Mouse (Mus musculus): ENCODE measurements around the gene Slc34a3. TPM values are rescaled to one million over a fixed set of nuclear protein-coding genes. Genes with fewer than 3 reads are reported as not detected.

The Slc34a3 gene
- total RNA-seq, 4 experiments from 2014 or later, result not detected

DNA sequence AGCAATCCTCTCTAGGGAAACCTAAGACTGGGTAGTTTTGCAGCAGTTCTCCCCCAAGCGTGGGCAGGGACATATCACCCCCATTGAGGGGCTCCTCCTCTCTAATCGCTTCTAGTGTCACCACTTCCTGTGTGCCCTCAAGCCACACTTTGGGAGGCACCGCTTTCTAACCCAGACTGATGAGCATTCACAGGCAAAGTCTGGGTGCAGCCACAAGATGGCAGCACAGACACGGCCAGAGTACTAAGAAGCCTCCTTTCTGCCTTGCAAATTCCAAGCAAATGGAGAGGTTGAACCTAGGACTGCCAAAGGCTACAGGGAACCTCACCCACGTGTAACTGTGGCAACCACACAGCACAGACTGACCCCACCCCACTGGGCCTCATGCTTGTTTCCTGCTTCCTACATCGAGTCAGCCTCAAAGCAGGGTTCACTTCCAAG, 40.8 kb downstream of the Slc34a3 start:
- DNase-seq, result peak; percentile 76

DNA sequence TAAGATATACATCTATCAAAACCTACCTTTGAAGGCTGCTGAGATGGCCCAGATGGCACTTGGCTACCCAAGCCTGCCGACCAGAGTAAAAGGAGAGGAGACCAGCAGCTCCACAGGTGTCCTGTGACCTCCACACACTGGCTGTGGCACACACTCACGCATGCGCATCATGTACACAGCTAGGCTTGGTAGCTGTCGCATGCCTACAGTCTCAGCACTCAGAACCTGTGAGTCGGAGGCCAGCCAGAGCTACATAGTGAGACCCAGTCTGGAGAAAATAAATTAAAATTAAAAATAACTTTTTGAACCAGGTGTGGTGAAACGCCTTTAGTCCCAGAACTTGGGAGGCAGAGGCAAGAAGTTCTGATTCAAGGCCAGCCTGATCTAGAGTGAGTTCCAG, 46.3 kb downstream of the Slc34a3 start:
- DNase-seq, result no peak

- DNase-seq, result no peak
These were observed 47.6 kb downstream of the Slc34a3 start for GRCm38 (mm10) chr2:25186575-25186930.

DNA sequence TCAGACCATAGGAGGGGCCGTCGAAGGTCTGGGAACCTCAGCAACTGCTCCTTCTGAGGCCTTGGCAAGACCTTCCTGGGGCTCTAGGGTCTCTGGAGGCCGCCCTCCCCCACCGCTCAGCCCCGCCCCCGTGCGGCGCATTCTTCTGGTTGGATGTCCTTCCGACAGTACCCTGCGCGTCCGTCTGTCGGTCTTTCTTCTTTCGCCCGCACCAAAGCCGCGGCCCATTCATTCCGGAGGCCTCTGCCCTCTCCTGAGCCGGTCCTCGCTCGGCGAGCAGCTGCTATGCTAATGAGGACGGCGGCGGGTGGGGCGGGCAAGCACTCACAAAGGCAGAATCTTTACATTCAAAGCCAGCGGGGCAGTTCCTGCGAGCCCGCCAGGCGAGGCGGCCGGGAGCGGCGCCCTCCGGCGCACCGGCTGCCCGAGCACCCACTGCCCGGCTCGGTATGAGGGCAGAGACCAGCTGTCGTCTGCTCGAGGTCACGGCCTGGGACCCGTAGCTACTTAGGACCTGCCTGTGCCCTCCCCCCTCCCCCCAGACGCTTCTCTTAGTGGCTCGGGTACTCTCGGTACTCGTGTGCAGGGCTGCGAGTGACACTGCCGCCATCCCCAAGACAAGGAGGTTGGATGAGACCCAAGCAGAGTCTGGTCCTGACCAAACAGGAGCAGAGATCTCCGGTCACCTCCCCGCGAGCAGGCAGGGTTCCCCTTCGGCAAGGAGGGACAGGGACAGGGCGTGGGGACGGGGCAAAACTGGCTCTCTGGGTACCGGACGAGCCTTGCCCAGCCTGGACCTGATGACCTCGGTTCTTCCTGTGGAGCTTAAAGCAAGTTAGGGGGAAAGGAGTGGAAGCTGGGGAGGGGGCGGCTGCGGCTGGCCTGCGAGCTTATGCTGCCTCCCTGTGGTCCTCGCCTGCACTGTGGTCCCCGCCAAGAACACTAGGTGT, 48.3 kb downstream of the Slc34a3 start:
- no peak for DNase-seq

GRCm38 (mm10) chr2:25184496-25184895, 49.7 kb downstream of the Slc34a3 start:
- DNase-seq, result no peak

- DNase-seq, result no peak
These were observed 50.8 kb downstream of the Slc34a3 start for GRCm38 (mm10) chr2:25183336-25183735.

- no peak for DNase-seq
These were observed 51.5 kb downstream of the Slc34a3 start for GRCm38 (mm10) chr2:25182664-25183063.

GRCm38 (mm10) chr2:25181891-25182397, 52.2 kb downstream of the Slc34a3 start:
- no peak for DNase-seq

- no peak for DNase-seq
These were observed 52.9 kb downstream of the Slc34a3 start for GRCm38 (mm10) chr2:25180973-25181890.

GRCm38 (mm10) chr2:25180478-25180903, 53.7 kb downstream of the Slc34a3 start, which contains the start of gene Nrarp:
Gene Nrarp, plus strand, starts transcription at chr2:25180758.
- peak; percentile 89 for DNase-seq

DNA sequence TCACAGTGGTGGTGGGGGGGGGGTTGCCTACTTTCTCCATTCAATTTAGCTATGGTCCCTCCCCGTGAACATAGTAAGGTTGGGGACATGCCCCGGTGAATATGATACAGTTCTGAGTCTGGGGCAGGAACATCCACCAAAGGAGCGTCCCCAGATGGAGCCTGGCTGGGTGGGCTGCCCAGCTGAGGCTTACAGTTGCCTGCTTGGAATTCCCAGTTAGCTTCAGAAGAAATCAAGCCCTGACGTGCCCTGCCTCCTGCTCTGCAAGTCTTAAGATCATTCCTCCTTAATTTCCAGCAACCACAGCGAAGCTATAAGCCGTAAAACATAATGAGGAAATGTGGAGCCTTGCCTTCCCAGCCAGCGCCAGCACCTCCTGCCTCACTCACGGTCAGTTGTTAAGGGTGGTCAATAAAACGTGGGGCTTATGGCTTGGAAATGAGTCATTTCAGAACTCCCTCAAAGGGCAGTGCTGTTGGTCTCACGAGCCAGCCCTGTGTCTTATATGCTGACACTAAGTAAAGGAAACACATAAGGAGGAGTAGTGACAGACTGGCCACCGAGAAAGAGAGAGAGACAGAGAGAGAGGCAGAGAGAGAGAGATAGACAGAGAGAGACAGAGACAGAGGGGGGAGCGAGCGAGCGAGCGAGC, 54.5 kb downstream of the Slc34a3 start:
- no peak for DNase-seq

Other genes with a start within 250 kb of the Slc34a3 start
- gene Nsmf, start 180.0 kb downstream of the Slc34a3 start, total RNA-seq (2022), result 10 to 100 TPM; 41.6 to 84.4 (median 63.1) TPM
- under 1 TPM in 1 of 4 experiments, not detected in 3; 0.27 TPM for gene Entpd8, start 154.1 kb downstream of the Slc34a3 start, total RNA-seq (2022)
- not detected for gene Noxa1, start 139.2 kb downstream of the Slc34a3 start, total RNA-seq (2022)
- gene Nrarp, start 53.6 kb downstream of the Slc34a3 start, total RNA-seq (2022), result 1 to 10 TPM; 2.4 to 3.5 (median 2.7) TPM
- 10 to 100 TPM; 27.4 to 35.0 (median 31.7) TPM for gene Tor4a, start 37.5 kb downstream of the Slc34a3 start, total RNA-seq (2022)
- 10 to 100 TPM; 59.6 to 74.9 (median 68.6) TPM for gene Nelfb, start 22.9 kb downstream of the Slc34a3 start, total RNA-seq (2022)
- not detected for gene Stpg3, start 19.7 kb downstream of the Slc34a3 start, total RNA-seq (2022)
- gene Fam166a, start 15.6 kb downstream of the Slc34a3 start, total RNA-seq (2022), result under 1 TPM in 1 of 4 experiments, not detected in 3; 0.27 TPM
- gene Tubb4b, start 9.7 kb downstream of the Slc34a3 start, total RNA-seq (2022), result 100 to 1,000 TPM; 150 to 307 (median 222) TPM
- gene Rnf224, start 2.4 kb upstream of the Slc34a3 start, total RNA-seq (2022), result not detected
- 10 to 100 TPM; 10.3 to 18.0 (median 12.3) TPM for gene Rnf208, start 7.9 kb upstream of the Slc34a3 start, total RNA-seq (2022)
- gene Cysrt1, start 8.1 kb upstream of the Slc34a3 start, total RNA-seq (2022), result not detected
- 1 to 10 TPM; 2.2 to 8.9 (median 6.1) TPM for gene AL732309.1, start 12.5 kb upstream of the Slc34a3 start, total RNA-seq (2022)
- gene Tmem203, start 21.1 kb upstream of the Slc34a3 start, total RNA-seq (2022), result 10 to 100 TPM; 28.4 to 43.0 (median 31.5) TPM
- 10 to 100 TPM; 10.3 to 14.5 (median 11.1) TPM for gene Tprn, start 28.3 kb upstream of the Slc34a3 start, total RNA-seq (2022)
- 10 to 100 TPM; 44.4 to 48.7 (median 47.0) TPM for gene Ssna1, start 38.1 kb upstream of the Slc34a3 start, total RNA-seq (2022)
- 100 to 1,000 TPM in 3 of 4 experiments, 10 to 100 TPM in 1; 94.6 to 118 (median 102) TPM for gene Anapc2, start 38.1 kb upstream of the Slc34a3 start, total RNA-seq (2022)
- gene Tmem210, start 53.8 kb upstream of the Slc34a3 start, total RNA-seq (2022), result not detected
- gene Lrrc26, start 55.6 kb upstream of the Slc34a3 start, total RNA-seq (2022), result not detected
- 10 to 100 TPM; 13.0 to 21.3 (median 17.8) TPM for gene Grin1, start 84.8 kb upstream of the Slc34a3 start, total RNA-seq (2022)
- gene Man1b1, start 98.0 kb upstream of the Slc34a3 start, total RNA-seq (2022), result 10 to 100 TPM; 66.5 to 71.9 (median 67.6) TPM
- 10 to 100 TPM; 39.8 to 59.1 (median 45.7) TPM for gene Dpp7, start 122.0 kb upstream of the Slc34a3 start, total RNA-seq (2022)
- 10 to 100 TPM; 29.5 to 48.3 (median 31.5) TPM for gene Uap1l1, start 131.3 kb upstream of the Slc34a3 start, total RNA-seq (2022)
- under 1 TPM in 3 of 4 experiments, not detected in 1; 0.31 to 0.71 (median 0.61) TPM for gene Sapcd2, start 138.0 kb upstream of the Slc34a3 start, total RNA-seq (2022)
- 1 to 10 TPM; 3.1 to 9.7 (median 5.1) TPM for gene Entpd2, start 161.5 kb upstream of the Slc34a3 start, total RNA-seq (2022)
- gene Npdc1, start 165.0 kb upstream of the Slc34a3 start, total RNA-seq (2022), result 100 to 1,000 TPM; 148 to 171 (median 163) TPM
- gene Fut7, start 188.9 kb upstream of the Slc34a3 start, total RNA-seq (2022), result under 1 TPM in 1 of 4 experiments, not detected in 3; 0.13 TPM
- 10 to 100 TPM; 48.9 to 73.0 (median 57.5) TPM for gene Abca2, start 194.3 kb upstream of the Slc34a3 start, total RNA-seq (2022)
- gene Clic3, start 222.5 kb upstream of the Slc34a3 start, total RNA-seq (2022), result not detected
- gene Paxx, start 226.7 kb upstream of the Slc34a3 start, total RNA-seq (2022), result 10 to 100 TPM; 32.4 to 68.2 (median 43.4) TPM
- 10 to 100 TPM in 1 of 4 experiments, 1 to 10 TPM in 3; 3.2 to 10.5 (median 4.4) TPM for gene Ptgds, start 235.7 kb upstream of the Slc34a3 start, total RNA-seq (2022)